Mouse (Mus musculus) central nervous system, embryonic 11.5 days (tissue): ENCODE measurements around the gene D7Ertd443e. TPM values are rescaled to one million over a fixed set of nuclear protein-coding genes. Genes with fewer than 3 reads are reported as not detected.

Experiments used
- polyA plus RNA-seq: library from polyadenylated mRNA; depleted of rRNA; stranded (reverse); fragments of >200 nt; gene quantifications from 2 replicates; pipeline ENCODE4 v1.2.3, GENCODE M21; 2012; rRNA removed

The D7Ertd443e gene
- polyA plus RNA-seq, result 0.07 and 0.16 TPM in 2 replicates

DNA sequence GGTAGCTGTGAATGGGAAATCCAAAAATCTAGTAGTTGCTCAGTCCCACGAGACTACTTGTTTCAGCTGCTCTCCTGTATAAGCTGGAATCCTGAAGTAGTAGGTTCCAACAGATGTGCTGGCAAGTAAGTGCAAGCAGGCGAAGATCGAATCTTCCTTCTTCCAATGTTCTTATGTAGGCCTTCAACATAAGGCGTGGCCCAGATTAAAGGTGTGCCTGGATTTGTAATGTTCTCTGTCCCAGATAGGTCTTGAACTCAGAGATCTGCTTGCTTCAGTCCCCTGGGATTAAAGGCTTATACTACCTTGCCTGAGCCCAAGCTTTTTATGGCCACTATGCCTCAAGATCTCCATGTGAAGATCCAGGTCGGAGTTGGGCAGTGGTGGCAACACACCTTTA, at the start of gene D7Ertd443e:
D7Ertd443e (minus strand) TSS at position 101 of the 400 bp plus-strand sequence.

DNA sequence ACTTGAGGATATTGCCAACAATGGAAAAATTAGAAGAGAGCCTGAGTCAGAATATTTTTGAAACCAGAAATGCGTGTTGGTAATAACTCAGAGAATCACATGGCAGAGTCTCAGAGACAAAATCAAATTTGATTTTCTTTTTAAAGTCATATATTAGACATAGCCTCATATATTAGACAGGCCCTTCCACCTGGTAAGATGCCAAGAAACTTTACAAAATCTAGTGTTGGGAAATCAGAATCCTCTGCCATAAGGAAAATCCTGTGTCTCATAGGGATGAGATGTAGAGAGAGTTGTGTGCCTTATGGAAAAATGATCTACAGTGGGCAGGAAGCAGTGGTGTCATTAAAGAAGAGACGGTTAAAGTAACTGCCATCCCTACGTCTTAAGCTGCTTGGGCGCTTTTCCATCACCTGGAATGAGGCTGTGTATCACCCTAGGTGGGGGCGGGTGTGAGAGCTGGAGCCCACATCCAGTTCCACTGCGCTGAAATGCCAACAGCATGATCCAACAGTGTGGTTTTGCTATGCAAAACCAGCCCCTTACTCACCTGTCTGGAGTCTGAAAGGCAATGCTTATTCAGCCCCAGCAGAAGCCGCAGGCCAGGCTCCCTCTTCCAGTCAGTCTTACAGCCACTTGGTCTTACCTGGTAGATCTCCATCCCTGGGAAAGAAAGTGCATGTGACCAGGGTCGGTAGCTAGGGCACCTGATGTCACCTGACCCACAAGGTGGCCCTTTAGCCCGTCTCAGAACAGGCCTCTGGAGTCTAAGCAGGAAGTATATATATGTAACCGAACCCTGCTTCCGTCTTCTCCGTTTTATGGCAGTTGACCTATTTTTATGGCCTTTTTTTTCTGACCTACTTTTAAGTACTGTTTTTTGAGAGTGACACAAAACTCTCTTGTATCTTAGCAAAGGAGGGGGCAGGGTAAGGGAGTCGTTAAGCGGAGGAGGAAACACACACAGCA, 153.8 kb downstream of the D7Ertd443e start, which contains the start of gene Adam12:
Adam12 (minus strand) TSS at position 769 of the 969 bp plus-strand sequence.

Other genes starting within 250 kb of the D7Ertd443e start
- gene Adam12, start 153.5 kb downstream of the D7Ertd443e start, polyA plus RNA-seq, result 2.6 and 6.5 TPM in 2 replicates